Mouse (Mus musculus): ENCODE results near the gene Nipal3. TPM values are rescaled to one million over a fixed set of nuclear protein-coding genes. Genes with fewer than 3 reads are reported as not detected.

The Nipal3 gene
- total RNA-seq (2021) = 10 to 100 TPM; 81.8 to 85.3 TPM
- long read RNA-seq, experiment 1, full-length matches to known transcripts = 4 of 37 reads
- long read RNA-seq, experiment 1, partial matches to known transcripts = 0 of 37 reads
- long read RNA-seq, experiment 1, other reads (novel, unspliced or antisense) = 33 of 37 reads
- long read RNA-seq, experiment 2, full-length matches to known transcripts = 3 of 49 reads
- long read RNA-seq, experiment 2, partial matches to known transcripts = 0 of 49 reads
- long read RNA-seq, experiment 2, other reads (novel, unspliced or antisense) = 46 of 49 reads

GRCm38 (mm10) chr4:135494521-135495396 lies at the start of gene Nipal3, which contains the start of gene Stpg1:
Gene Nipal3 (minus strand): TSS chr4:135495038.
Gene Stpg1 (plus strand): TSS chr4:135494790.
- DNase-seq (ENCODE audit: low spot score in 2 of 2) = peak; percentile 84 to 92
- peak; percentile 77 for TF ChIP-seq CTCF (conservative IDR thresholded peaks at IDR 0.05)
- Histone ChIP-seq H3K4me3 (peak within 1 kb of the TSS; percentile 74), H3K27ac (peak within 1 kb of the TSS; percentile 91)

GRCm38 (mm10) chr4:135544284-135544683 lies 49.4 kb upstream of the Nipal3 start:
- Histone ChIP-seq H3K27ac (no peak overlapping the region), H3K4me3 (no peak overlapping the region)
- no peak for TF ChIP-seq CTCF (conservative IDR thresholded peaks at IDR 0.05)
- DNase-seq (ENCODE audit: low spot score in 2 of 2) = no peak

GRCm38 (mm10) chr4:135540057-135540456 lies 45.2 kb upstream of the Nipal3 start:
- no peak for TF ChIP-seq CTCF (conservative IDR thresholded peaks at IDR 0.05)
- Histone ChIP-seq H3K4me3 (no peak overlapping the region), H3K27ac (no peak overlapping the region)
- DNase-seq (ENCODE audit: low spot score in 2 of 2) = no peak

- DNase-seq (ENCODE audit: low spot score in 2 of 2) = no peak
- no peak for TF ChIP-seq CTCF (conservative IDR thresholded peaks at IDR 0.05)
- Histone ChIP-seq H3K4me3 (no peak overlapping the region), H3K27ac (no peak overlapping the region)
These were observed 44.2 kb upstream of the Nipal3 start for GRCm38 (mm10) chr4:135539056-135539455.

- TF ChIP-seq CTCF (conservative IDR thresholded peaks at IDR 0.05) = no peak
- DNase-seq (ENCODE audit: low spot score in 2 of 2) = no peak
- no peak overlapping the region for H3K27ac ChIP-seq
- H3K4me3 ChIP-seq = no peak overlapping the region
These were observed 40.2 kb upstream of the Nipal3 start for GRCm38 (mm10) chr4:135535021-135535420.

- H3K27ac ChIP-seq = no peak overlapping the region
- no peak for TF ChIP-seq CTCF (conservative IDR thresholded peaks at IDR 0.05)
- no peak overlapping the region for H3K4me3 ChIP-seq
- DNase-seq (ENCODE audit: low spot score in 2 of 2) = no peak
These were observed 38.2 kb upstream of the Nipal3 start for GRCm38 (mm10) chr4:135533001-135533400.

- Histone ChIP-seq H3K27ac (peak overlapping the region; percentile 46), H3K4me3 (no peak overlapping the region)
- TF ChIP-seq CTCF (conservative IDR thresholded peaks at IDR 0.05) = no peak
- DNase-seq (ENCODE audit: low spot score in 2 of 2) = no peak
These were observed 37.2 kb upstream of the Nipal3 start for GRCm38 (mm10) chr4:135531771-135532613.

GRCm38 (mm10) chr4:135531236-135531635 lies 36.4 kb upstream of the Nipal3 start:
- TF ChIP-seq CTCF (conservative IDR thresholded peaks at IDR 0.05) = no peak
- DNase-seq (ENCODE audit: low spot score in 2 of 2) = peak; percentile 23 to 61
- Histone ChIP-seq H3K27ac (peak overlapping the region; percentile 46), H3K4me3 (no peak overlapping the region)

GRCm38 (mm10) chr4:135530270-135530669 lies 35.4 kb upstream of the Nipal3 start:
- peak; percentile 54 for TF ChIP-seq CTCF (conservative IDR thresholded peaks at IDR 0.05)
- DNase-seq (ENCODE audit: low spot score in 2 of 2) = no peak
- Histone ChIP-seq H3K27ac (no peak overlapping the region), H3K4me3 (no peak overlapping the region)

GRCm38 (mm10) chr4:135526039-135526710 lies 31.3 kb upstream of the Nipal3 start:
- Histone ChIP-seq H3K4me3 (no peak overlapping the region), H3K27ac (no peak overlapping the region)
- DNase-seq (ENCODE audit: low spot score in 2 of 2) = no peak
- no peak for TF ChIP-seq CTCF (conservative IDR thresholded peaks at IDR 0.05)

- Histone ChIP-seq H3K4me3 (no peak overlapping the region), H3K27ac (no peak overlapping the region)
- TF ChIP-seq CTCF (conservative IDR thresholded peaks at IDR 0.05) = no peak
- DNase-seq (ENCODE audit: low spot score in 2 of 2) = no peak
These were observed 30.2 kb upstream of the Nipal3 start for GRCm38 (mm10) chr4:135525057-135525456.

GRCm38 (mm10) chr4:135523939-135524338 lies 29.1 kb upstream of the Nipal3 start:
- Histone ChIP-seq H3K4me3 (no peak overlapping the region), H3K27ac (no peak overlapping the region)
- TF ChIP-seq CTCF (conservative IDR thresholded peaks at IDR 0.05) = no peak
- DNase-seq (ENCODE audit: low spot score in 2 of 2) = no peak
